Mouse (Mus musculus): ENCODE data around the gene Ciapin1.

DNA sequence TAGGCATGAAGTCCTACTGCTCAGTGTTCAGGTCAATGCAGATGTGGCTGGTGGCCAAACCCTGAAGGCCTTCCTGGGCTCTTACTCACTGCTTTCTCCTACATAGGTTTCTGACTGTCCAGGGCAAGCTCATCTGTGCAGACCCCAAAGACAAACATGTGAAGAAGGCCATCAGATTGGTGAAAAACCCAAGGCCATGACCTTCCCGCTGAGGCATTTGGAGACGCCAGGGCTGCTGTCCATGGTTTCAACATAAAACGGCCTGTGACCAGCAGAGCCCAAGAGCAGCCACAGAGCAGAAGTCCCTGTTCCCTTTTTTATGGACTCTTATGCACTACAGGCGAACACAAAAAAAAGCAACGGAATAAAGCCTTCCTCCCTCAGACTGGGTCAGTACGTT lies 26.5 kb downstream of the Ciapin1 start:
- no peak for TF ChIP-seq CTCF (conservative IDR thresholded peaks at IDR 0.05; ENCODE audit: insufficient read depth, insufficient read length, low read depth, low read length)
- no peak for TF ChIP-seq POLR2A (IDR thresholded peaks at IDR 0.05; ENCODE audit: low read depth, low read length)

Measured in kidney, adult 2 months (tissue).